Mouse (Mus musculus): ENCODE measurements at regions not wholly inside any gene's neighbourhood (a gene's known extent, or its start where the extent isn't known, plus 50 kb on each side); places are given as distances from the start of the nearest gene placed in this dataset.

- no peak for TF ChIP-seq CTCF (IDR thresholded peaks at IDR 0.05; ENCODE audit: low read depth, low read length)
- no peak for TF ChIP-seq GATA1 (IDR thresholded peaks at IDR 0.05; ENCODE audit: borderline replicate concordance, low read length)
- TF ChIP-seq POLR2AphosphoS5 (IDR thresholded peaks at IDR 0.05; ENCODE audit: insufficient replicate concordance, low read depth, low read length), result no peak
- no peak for TF ChIP-seq TAL1 (conservative IDR thresholded peaks at IDR 0.05; ENCODE audit: low read depth, low read length)
Measured at GRCm38 (mm10) chr17:47171801-47172200, 161.4 kb upstream of the Ubr2 start.
